Mouse (Mus musculus): ENCODE measurements at regions not wholly inside any gene's neighbourhood (a gene's known extent, or its start where the extent isn't known, plus 50 kb on each side); places are given as distances from the start of the nearest gene placed in this dataset.

DNA sequence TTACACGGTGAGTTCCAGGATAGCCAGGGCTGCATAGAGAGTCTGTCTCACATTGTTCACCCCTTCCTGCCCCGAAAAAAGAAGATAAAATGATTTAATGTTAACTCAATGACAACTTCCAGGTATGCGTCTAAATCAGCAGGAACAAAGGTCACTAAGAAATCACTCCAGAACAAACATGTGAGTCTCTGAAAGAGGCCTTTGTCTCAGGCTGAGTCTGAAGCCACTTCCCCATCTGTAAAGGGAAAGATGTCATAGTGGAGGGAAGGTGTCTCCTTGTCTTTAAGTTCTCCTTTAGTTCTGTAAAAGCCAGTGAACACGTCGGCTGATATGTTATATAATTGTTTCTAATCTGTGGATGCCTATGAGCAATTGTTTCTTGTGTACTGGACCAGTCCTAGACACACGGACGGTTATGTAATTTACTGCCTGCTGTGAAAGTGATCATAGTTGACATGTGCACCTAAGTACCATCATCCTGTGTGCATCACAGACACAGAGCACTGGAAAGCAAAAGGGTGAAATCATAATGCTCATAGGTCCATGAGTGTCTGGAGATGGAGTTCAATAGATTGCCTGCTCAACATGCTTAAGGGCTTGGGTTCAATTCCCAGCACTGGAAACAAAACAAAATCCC lies 76.3 kb downstream of the Asb13 start:
- Histone ChIP-seq H3K27ac (ENCODE audit: low read depth, low read length) (no peak overlapping the region), H3K27me3 (ENCODE audit: insufficient read depth, low read length) (no peaks in the 10 kb centered on the region), H3K9me3 (ENCODE audit: low read length) (no peaks in the 10 kb centered on the region), H3K4me1 (ENCODE audit: insufficient read depth) (peaks cover 8% of the 10 kb centered on the region; the same call in 1 of the 2 replicates), H3K36me3 (ENCODE audit: insufficient read depth) (no peaks in the 10 kb centered on the region), H3K4me3 (ENCODE audit: low read depth, low read length) (no peak overlapping the region), H3K4me2 (ENCODE audit: low read depth) (no peak overlapping the region), H3K9ac (no peak overlapping the region)
- TF ChIP-seq CTCF (IDR thresholded peaks at IDR 0.05; ENCODE audit: low read depth) = no peak
- 86% methylated on average over 7 of the region's 7 CpGs for WGBS
- no peak for ATAC-seq
- DNase-seq = no peak

DNA sequence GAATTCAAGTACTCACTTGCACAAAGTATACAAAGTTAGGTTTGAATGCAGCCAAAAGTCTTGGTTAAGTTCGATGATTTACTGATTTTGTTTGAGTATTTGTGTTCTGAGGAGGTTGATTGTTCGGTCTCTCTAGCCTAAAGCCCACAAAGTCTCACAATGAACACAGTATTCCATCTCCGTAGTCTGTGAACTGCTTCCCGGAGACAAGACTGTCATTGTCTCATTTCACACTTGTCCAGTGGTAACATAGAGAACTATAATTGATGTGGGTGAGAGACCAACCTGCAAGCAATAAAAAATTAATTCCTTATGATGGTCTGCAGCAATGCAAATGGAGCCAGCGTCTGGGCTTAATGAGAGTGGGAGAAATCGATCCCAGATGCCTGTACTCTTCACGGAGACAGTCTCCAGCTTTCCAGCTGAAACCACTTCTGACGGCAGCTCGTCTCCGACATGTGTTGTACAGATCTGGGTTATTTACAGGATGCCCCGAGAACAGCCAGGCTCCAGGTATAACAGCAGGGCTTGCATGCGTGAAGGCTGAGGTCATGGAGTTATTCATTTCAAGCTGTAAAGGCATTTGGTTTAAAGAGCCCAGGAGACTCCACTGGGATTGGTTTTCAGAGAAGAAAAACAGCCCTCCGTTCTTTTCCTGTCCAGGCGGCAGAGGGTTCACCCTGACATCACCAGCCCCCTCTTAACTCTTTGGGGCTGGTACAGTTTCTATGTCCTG lies 75.2 kb downstream of the Asb13 start:
- WGBS = 55% methylated on average over 14 of the region's 14 CpGs

More for the DNA sequence above, 75.2 kb downstream of the Asb13 start:
- Histone ChIP-seq H3K4me1 (ENCODE audit: insufficient read depth) (peaks cover 8% of the 10 kb centered on the region; the same call in 1 of the 2 replicates), H3K9ac (no peak overlapping the region), H3K4me3 (ENCODE audit: low read depth, low read length) (no peak overlapping the region), H3K27ac (ENCODE audit: low read depth, low read length) (no peak overlapping the region), H3K4me2 (ENCODE audit: low read depth) (no peak overlapping the region), H3K36me3 (ENCODE audit: insufficient read depth) (no peaks in the 10 kb centered on the region), H3K9me3 (ENCODE audit: low read length) (no peaks in the 10 kb centered on the region), H3K27me3 (ENCODE audit: insufficient read depth, low read length) (no peaks in the 10 kb centered on the region)
- no peak for TF ChIP-seq CTCF (IDR thresholded peaks at IDR 0.05; ENCODE audit: low read depth)
- DNase-seq = no peak
- ATAC-seq = no peak

Data from forebrain, postnatal 0 days (tissue).